Mouse (Mus musculus) cortical plate, adult 2 months (tissue): ENCODE measurements at regions not wholly inside any gene's neighbourhood (a gene's known extent, or its start where the extent isn't known, plus 50 kb on each side); places are given as distances from the start of the nearest gene placed in this dataset.

Experiments used
- CTCF ChIP-seq: fragments of 200-500 bp; IDR thresholded peaks from 2 replicates; pipeline ENCODE4 v1.5.1; 2011; ENCODE audit warnings: mild to moderate bottlenecking, control low read depth, low read length; ENCODE audit not compliant: insufficient read depth; ENCODE audit errors: extremely low read depth
- POLR2A ChIP-seq: fragments of 200-500 bp; IDR thresholded peaks from 2 replicates; pipeline ENCODE4 v1.6.1; 2011; ENCODE audit warnings: mild to moderate bottlenecking, low read length, control low read depth; ENCODE audit not compliant: insufficient read depth; ENCODE audit errors: extremely low read depth

GRCm38 (mm10) chr12:7457544-7457943 is 519.9 kb upstream of the Apob start:
- TF ChIP-seq POLR2A = no peak
- TF ChIP-seq CTCF = no peak
